ENCODE assay signal across 8 mouse cellular contexts in the genomic region with DNA sequence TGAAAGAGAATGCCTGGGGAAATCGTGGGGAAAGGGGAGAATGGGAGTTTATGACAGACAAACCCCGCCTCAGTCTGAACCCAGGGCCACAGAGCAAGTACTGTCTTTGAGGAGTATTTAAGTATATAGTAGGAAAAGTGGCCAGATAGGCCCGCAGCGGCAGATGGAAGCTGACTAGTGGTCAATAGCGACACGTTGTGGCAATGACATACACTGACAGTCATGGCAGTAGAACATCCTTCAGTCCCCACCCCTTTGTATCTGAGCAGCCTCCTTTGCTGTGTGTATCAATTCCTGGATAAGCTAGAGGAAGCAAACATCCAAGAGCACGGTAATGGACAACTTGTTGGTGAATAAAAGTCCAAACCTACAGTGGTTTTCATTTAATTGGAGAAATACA. TPM values are rescaled to one million over a fixed set of nuclear protein-coding genes. Genes with fewer than 3 reads are reported as not detected.
DNase-seq lines count a peak whose midpoint lies in the region; ATAC-seq and TF ChIP-seq lines count a peak whose summit lies in the region.

No protein-coding gene starts in this region.

- WGBS in hindbrain, embryonic 13.5 days, result 8% methylated on average over 7 of the region's 7 CpGs
- 13% methylated on average over 7 of the region's 7 CpGs for WGBS in liver, postnatal 0 days (ENCODE audit: insufficient replicate concordance)
- WGBS in neural tube, embryonic 13.5 days, result 15% methylated on average over 7 of the region's 7 CpGs

- no peaks in the 10 kb centered on the region for H3K36me3 ChIP-seq in hindbrain, embryonic 13.5 days
- no peaks in the 10 kb centered on the region for H3K36me3 ChIP-seq in liver, postnatal 0 days (replicated peaks; ENCODE audit: insufficient read depth, low read length)
- H3K36me3 ChIP-seq in neural tube, embryonic 13.5 days, result no peaks in the 10 kb centered on the region

- H3K27ac ChIP-seq in left cerebral cortex, adult 2 months, result no peak overlapping the region
- no peak overlapping the region for H3K27ac ChIP-seq in hindbrain, embryonic 13.5 days
- H3K27ac ChIP-seq in liver, postnatal 0 days (ENCODE audit: low read depth), result no peak overlapping the region
- no peak overlapping the region for H3K27ac ChIP-seq in neural tube, embryonic 13.5 days (replicated peaks)

- TF ChIP-seq EP300 in liver, postnatal 0 days (IDR thresholded peaks at IDR 0.05; ENCODE audit: low read depth), result no peak

- DNase-seq in left cerebral cortex, adult 2 months (ENCODE audit: extremely low spot score in 1 of 2, low spot score in 2 of 2), result no peak
- no peak for DNase-seq in left cerebral cortex, adult 8-10 months (ENCODE audit: low spot score in 2 of 2)
- DNase-seq in NIH3T3 (ENCODE audit: low read depth), result peak; percentile 65
- DNase-seq in embryo, embryonic 11 days, result peak; percentile 60
- DNase-seq in liver, postnatal 0 days, result peak; percentile 16

- no peak overlapping the region for H3K4me3 ChIP-seq in left cerebral cortex, adult 2 months
- no peak overlapping the region for H3K4me3 ChIP-seq in hindbrain, embryonic 13.5 days
- H3K4me3 ChIP-seq in liver, postnatal 0 days (ENCODE audit: low read depth, low read length), result no peak overlapping the region
- no peak overlapping the region for H3K4me3 ChIP-seq in neural tube, embryonic 13.5 days

- intact Hi-C loops in left cerebral cortex, adult 2 months (cut with DNase I), result loop anchor here (5.0 to 10.0 kb wide), 3 partner anchors 159 to 604 kb away; no protein-coding TSS in a partner anchor

- H3K9me3 ChIP-seq in hindbrain, embryonic 13.5 days, result no peaks in the 10 kb centered on the region
- H3K9me3 ChIP-seq in liver, postnatal 0 days (ENCODE audit: low read length), result no peaks in the 10 kb centered on the region
- no peaks in the 10 kb centered on the region for H3K9me3 ChIP-seq in neural tube, embryonic 13.5 days

- TF ChIP-seq CTCF in left cerebral cortex, adult 2 months (IDR thresholded peaks at IDR 0.05), result peak; percentile 60
- peak; percentile 67 for TF ChIP-seq CTCF in liver, postnatal 0 days (IDR thresholded peaks at IDR 0.05; ENCODE audit: low read depth)

- ATAC-seq in hindbrain, embryonic 13.5 days (ENCODE audit: low FRiP score), result 0 out of 2 replicates have a peak, but pooled peaks have one; percentile 39
- ATAC-seq in liver, postnatal 0 days, result peak; percentile 50; the same call in 1 of the 2 replicates
- ATAC-seq in neural tube, embryonic 13.5 days (ENCODE audit: low read depth), result peak; percentile 59; the same call in 1 of the 2 replicates
- ATAC-seq in monocyte, adult 5-6 weeks (replicated peaks; ENCODE audit: insufficient number of reproducible peaks, low FRiP score, low TSS enrichment, poor library complexity, severe bottlenecking), result no peak

- H3K4me1 ChIP-seq in hindbrain, embryonic 13.5 days (replicated peaks), result no peaks in the 10 kb centered on the region
- no peaks in the 10 kb centered on the region for H3K4me1 ChIP-seq in liver, postnatal 0 days (ENCODE audit: insufficient read depth)
- no peaks in the 10 kb centered on the region for H3K4me1 ChIP-seq in neural tube, embryonic 13.5 days (replicated peaks)

- no peak overlapping the region for H3K4me2 ChIP-seq in hindbrain, embryonic 13.5 days
- H3K4me2 ChIP-seq in liver, postnatal 0 days (ENCODE audit: low read depth, low read length), result no peak overlapping the region
- no peak overlapping the region for H3K4me2 ChIP-seq in neural tube, embryonic 13.5 days

- no peak overlapping the region for H3K9ac ChIP-seq in hindbrain, embryonic 13.5 days
- H3K9ac ChIP-seq in liver, postnatal 0 days (replicated peaks), result no peak overlapping the region
- no peak overlapping the region for H3K9ac ChIP-seq in neural tube, embryonic 13.5 days

- H3K27me3 ChIP-seq in hindbrain, embryonic 13.5 days, result no peaks in the 10 kb centered on the region
- H3K27me3 ChIP-seq in liver, postnatal 0 days (ENCODE audit: insufficient read depth, low read length), result no peaks in the 10 kb centered on the region
- peaks cover 6% of the 10 kb centered on the region; the same call in 1 of the 2 replicates for H3K27me3 ChIP-seq in neural tube, embryonic 13.5 days

RNA-seq across cellular contexts. Expression of gene Tsr2, which starts 20.5 kb away (rescaled TPM):
- total RNA-seq in left cerebral cortex, adult 2 months (2021), result 10 to 100 TPM; 71.9 to 79.8 TPM
- total RNA-seq in left cerebral cortex, adult 8-10 months (2022), result 100 to 1,000 TPM in 1 of 4 experiments, 10 to 100 TPM in 3; 85.8 to 104 (median 93.2) TPM
- polyA plus RNA-seq in hindbrain, embryonic 13.5 days (2015; fragmentation: Nextera tagmentation; extraction: Ambion mirVana), result 31.6 and 33.3 TPM in 2 replicates
- polyA plus RNA-seq in liver, postnatal 0 days (2015; fragmentation: Nextera tagmentation; extraction: Ambion mirVana), result 9.4 and 9.9 TPM in 2 replicates
- polyA plus RNA-seq in neural tube, embryonic 13.5 days (2015; fragmentation: Nextera tagmentation; extraction: Ambion mirVana), result 35.6 and 38.0 TPM in 2 replicates
- total RNA-seq in monocyte, adult 5-6 weeks (2017), result 12.3 to 26.1 TPM (median 14.5 TPM) in 3 replicates

Comparison
In these comparisons a context has a peak if more than half of its experiments do, and no peak if none do; other contexts are left out.
1. DNase-seq: peak in NIH3T3 (single experiment), embryo, embryonic 11 days (single experiment) and liver, postnatal 0 days (single experiment); none in left cerebral cortex, adult 2 months (0 of 2) and left cerebral cortex, adult 8-10 months (0 of 2).